Mouse (Mus musculus) layer of hippocampus, adult 11-12 months (tissue): ENCODE data around the gene Mfsd4a.

Experiments
- DNase-seq: peaks from one replicate; pipeline ENCODE4 v3.0.0; 2022; ENCODE audit warnings: low spot score

The Mfsd4a gene

DNA sequence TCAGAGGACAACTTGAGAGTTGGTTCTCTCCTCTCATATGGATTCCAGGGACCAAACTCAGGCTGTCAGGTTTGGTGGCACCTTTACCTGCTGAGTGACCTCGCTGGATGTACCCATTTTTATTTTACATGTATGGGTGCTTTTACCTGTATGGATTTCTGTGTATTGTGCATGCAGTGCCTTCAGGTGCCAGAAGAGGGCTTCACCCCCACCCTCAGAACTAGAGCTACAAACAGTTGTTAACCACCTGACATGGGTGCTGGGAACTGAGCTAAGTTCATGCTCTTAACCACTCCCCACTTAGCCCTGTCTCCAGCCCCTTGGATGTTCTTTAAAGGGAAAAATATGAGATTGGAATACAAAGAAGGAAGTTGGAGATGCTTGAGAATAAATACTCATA lies 53.1 kb downstream of the Mfsd4a start:
- DNase-seq = no peak

GRCm38 (mm10) chr1:132012861-132013260 lies 55.0 kb downstream of the Mfsd4a start:
- peak; percentile 25 for DNase-seq

- DNase-seq = no peak
Observed at GRCm38 (mm10) chr1:132011785-132012184, 56.1 kb downstream of the Mfsd4a start.

DNA sequence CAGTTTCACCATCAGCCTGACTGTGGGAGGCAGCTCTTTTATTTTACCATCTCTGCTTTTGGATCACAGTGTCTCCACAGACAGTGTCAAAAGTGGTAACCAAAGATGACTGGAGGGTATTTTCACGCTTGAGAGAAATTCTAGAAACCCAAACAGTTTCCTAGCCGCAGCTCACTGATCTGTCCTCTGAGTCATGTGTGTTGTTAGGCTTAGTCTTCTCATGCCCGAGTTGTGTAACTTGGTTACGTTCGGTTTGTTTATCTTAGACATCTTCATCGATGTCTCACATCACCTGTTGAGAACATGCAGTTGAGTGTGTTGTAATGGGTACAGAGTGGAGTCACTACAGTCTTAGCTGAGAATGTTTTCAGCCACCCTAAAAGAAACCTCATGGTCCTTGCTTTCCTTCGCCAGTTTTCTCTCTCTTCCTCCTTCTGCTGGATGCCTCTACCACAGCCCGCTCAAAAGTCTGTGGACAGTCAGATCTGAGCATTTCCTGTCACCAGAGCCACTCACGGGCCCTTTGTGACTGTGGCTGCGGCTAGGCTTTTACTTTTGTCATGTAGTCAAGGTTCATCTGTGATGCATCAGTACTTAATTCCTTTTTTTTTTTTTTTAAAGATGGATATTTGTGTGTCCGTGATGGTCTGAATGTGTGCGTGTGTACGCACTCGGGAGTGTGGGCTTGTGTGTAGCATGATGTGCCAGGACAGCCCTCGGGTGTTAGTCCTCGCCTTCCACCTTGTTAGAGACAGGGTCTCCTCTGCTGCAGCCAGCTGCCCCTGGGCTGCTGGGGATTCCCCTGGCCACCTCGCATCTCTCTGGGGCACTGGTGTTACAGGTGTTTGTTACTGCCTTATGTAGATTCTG lies 57.0 kb downstream of the Mfsd4a start:
- DNase-seq = no peak

DNA sequence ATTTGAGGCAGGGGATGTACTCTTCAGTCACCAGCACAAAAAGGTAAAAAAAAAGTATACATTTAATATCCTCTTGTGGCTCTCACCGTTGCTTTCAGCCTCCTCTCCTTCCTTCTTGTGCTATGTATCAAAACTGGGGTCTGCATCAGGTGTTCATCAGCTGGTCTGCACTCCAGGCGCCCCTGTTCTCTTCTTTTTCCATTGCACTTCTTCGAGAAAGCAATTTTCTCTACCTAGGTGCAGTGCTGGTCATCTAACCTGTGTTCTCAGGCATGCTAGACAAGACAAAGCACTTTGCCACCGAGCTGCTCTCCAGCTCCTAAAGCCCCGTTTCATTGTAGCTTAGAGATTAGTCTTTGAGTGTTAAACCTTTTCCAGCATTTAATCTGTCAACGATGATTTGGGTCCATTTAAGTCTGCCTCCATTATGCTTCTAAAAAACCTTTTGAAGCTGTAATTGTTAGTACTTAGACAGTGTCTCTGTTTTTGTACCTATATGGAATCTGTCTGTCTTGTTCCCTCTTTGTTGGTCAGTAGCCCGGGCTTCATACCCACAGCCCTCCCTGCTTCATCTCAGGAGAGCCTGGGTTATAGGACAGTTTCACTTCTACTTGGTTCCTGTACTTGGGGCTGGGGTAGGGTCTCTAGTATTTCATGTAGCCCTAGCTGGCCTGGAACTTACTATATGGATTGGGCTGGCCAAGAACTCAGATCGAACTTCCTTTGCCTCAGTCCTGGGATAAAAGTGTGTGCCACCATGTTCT lies 58.8 kb downstream of the Mfsd4a start:
- no peak for DNase-seq

DNA sequence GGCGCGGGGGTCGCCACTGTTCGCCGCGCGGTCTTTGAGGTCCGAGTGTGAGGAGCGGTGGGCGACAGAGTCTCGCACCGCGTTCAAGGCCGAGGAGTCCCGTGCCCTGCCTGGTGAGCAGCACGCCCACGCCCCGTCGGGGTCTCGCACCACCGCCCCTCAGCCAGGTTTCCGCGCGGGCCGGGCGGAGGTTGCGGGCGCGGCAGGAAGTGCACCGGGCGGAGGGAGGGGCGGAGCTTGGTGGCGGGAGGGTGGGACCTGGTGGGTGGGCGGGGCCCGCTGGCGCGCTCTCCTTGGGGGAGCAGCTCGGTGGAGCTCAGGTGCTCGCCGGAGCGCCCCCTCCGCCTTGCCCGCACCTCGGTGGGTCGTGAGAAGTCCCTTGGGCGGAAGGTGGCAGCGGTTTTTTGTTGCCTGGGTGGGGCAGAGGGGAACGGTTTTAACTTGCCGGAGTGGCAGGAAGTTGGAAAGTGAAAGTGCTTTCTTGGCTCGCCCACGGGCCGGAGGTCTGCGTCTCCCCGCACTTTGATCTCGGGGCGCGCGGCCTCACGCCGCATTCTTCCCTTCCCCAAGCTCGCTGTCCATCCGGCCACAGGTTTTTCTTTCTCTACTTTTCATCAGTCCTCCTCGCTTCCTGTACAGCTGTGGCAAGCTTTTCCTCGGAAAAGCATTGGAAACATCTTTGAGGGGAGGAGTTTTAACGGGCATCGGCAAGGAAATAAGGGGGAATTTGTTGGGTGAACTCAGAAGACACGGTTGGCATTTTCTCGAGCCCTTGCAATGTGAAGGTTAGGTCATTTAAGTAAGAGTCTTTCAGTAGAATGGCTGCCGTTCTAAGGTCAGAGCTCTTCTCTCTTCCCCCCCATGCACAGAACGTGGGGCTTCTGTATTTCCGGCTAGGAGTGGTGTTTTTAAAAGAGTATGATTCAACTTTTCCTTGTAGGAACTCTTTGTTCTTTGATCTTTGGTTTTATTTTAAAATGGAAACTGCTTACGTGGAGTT lies 59.7 kb downstream of the Mfsd4a start:
- DNase-seq = peak; percentile 73

- peak; percentile 89 for DNase-seq
Observed at GRCm38 (mm10) chr1:132007282-132007815, 60.5 kb downstream of the Mfsd4a start, which contains the start of gene Elk4. Gene Elk4, plus strand, starts transcription at chr1:132007607.

- no peak for DNase-seq
Observed at GRCm38 (mm10) chr1:132006721-132007120, 61.1 kb downstream of the Mfsd4a start.

GRCm38 (mm10) chr1:132006046-132006445 lies 61.8 kb downstream of the Mfsd4a start:
- DNase-seq = no peak

GRCm38 (mm10) chr1:132005466-132005865 lies 62.4 kb downstream of the Mfsd4a start:
- DNase-seq = no peak

DNA sequence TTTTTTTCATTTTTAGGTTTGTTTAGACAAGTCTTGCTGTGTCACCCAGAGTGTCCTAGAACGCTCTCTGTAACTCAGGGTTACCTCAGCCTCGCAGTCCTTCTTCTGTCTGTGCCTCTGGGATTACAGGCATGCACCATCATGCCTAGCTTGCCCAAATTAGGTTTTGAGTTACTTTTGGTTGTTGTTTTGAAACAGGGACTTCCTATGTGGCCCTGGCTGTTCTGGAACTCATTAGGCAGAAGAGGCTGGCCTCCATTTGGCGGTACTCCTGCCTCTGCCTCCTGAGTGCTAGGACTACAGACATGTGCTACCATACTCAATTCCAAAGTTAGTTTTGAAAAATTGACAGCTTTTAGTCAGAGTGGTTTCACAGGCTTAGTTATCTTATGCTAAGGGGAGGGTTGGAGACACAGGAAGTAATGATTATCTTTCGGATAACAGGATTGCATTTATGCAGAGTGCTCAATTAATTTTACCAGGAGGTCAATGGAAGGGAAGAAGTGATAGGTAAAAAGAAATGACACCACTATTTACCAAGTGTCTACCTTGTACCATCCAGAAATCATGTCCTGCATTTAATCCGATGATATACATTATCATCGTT lies 63.2 kb downstream of the Mfsd4a start:
- no peak for DNase-seq

DNA sequence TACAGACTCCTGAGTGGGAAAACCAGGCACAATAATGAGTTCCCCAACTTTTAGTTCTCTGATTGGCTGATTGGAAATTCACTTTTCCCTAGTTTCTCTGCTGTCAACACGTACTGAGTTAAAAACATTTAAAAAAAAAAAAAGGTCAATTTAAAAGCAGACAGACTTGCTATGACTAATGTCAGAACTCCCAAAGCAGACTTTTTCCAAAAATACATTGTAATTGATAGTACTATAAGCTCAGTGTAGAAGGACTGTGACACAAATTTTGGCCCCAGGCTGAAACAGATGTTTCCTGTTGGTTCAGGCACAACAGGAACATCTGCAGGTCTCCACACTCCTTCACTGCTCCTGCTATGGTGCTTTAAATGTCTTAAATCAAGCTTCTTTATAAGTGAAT lies 64.0 kb downstream of the Mfsd4a start:
- no peak for DNase-seq

GRCm38 (mm10) chr1:132003111-132003510 lies 64.8 kb downstream of the Mfsd4a start:
- no peak for DNase-seq

DNA sequence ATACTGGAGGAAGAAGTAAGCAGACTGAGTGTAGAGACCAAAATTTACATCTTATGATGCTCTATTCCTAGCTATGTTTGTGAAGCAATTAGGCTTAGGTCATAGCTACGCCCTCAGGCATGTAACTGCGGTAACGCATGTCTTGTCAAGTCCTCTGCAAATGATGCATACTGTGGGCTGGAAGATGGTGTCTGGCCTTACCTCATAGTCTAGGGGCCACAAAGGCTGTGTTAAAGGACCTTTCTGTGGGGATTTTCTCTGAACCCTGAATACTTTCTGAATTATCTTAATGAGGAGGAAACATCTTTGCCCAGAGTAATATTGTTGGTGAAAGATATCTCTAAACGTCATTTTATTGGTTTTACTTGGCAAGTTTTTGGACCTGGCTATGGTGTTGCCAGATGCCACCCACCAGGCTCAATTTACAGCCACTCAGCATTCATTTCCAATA lies 66.0 kb downstream of the Mfsd4a start:
- no peak for DNase-seq

GRCm38 (mm10) chr1:132000506-132000905 lies 67.4 kb downstream of the Mfsd4a start:
- no peak for DNase-seq

DNA sequence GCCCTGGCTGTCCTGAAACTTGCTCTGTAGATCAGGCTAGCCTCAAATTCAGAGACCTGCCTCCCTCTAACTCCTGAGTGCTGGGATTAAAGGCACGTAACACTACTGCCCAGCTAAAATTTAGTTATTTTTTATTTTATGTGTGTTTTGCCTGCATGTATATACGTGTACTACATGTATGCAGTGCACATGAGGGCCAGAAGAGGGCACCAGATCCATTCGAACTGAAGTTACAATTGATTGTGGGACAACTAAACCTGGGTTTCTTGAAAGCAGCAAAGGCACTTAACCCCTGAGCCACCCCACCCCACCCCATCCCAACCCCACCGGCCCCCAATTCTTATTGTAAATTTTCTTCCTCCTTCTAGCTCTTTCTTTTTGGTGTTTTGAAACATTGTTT lies 72.8 kb downstream of the Mfsd4a start:
- DNase-seq = peak; percentile 66

DNA sequence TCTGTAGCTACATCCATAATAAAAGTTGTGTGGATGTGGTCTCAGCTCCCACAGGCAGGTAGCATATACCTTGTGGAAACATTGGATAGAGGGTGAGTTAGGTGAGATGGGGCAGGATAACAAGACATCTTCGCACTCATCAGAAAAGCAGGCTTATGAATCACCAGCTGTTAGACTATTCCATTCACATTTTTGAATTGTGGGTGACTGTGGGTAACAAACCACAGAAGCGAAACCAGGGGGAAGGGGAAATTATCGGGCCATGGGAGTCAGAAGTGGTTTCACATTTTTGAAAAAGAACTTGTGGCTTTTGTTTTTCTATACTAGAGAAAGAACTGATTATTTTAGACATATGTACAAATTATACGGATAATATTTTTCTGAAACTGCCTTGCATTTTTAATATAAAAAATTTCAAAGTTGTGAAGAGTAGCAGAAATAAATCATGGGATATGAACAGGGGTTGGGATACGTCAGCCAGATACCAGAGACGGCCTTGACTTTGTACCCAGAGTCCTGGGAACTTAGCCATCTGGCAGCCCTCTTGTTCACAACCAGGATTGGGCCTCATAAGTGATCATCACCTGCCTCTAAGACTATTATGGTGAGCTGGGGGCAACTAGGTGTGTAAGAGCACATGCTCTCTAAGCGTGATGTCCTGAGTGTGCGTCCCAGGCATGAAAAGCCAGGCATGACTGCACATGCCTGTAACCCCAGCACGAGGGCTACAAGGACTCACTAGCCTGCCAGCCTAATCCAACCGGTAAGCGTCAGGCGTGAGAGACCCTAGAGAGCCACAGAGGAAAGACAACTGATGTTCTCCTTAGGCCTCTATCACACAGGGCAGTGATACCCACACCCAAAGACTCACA lies 74.5 kb downstream of the Mfsd4a start:
- no peak for DNase-seq

DNA sequence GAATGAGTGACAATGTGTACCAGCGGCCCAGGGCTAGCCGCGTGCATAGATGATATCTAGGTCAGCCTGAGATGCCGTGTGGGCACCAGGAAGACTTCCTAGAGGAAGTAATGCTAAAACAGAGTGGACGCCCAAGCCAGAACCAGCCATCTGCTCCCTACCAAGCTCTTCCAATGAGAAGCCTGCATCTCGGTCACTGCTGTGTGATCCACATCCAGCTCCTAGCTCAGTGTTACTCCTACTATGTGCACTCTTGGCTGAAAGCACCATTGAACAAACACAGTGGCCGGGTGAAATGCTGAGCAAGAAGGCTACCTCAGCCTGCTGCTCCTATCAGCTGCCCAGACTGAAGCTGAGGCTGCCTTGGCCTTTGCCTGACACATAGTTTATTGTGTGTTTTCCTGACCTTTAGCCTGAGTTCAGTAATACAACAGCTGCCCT lies 75.3 kb downstream of the Mfsd4a start:
- DNase-seq = no peak

GRCm38 (mm10) chr1:131990083-131990760 lies 77.6 kb downstream of the Mfsd4a start:
- DNase-seq = no peak
